Mouse (Mus musculus): ENCODE results near the gene Kcnk10. TPM values are rescaled to one million over a fixed set of nuclear protein-coding genes. Genes with fewer than 3 reads are reported as not detected.
A peak's percentile ranks its signal among the peaks of the same experiment; 100 is the strongest.

The Kcnk10 gene
- polyA plus RNA-seq, 1 experiment from 2014 or later = 0.49 TPM

GRCm38 (mm10) chr12:98443754-98444153, 134.4 kb downstream of the Kcnk10 start:
- H3K4me1 ChIP-seq (replicated peaks; ENCODE audit: insufficient read depth, low read length) = no peaks in the 10 kb centered on the region
- no peaks in the 10 kb centered on the region for H3K27me3 ChIP-seq (ENCODE audit: insufficient read depth, low read length)
- no peaks in the 10 kb centered on the region for H3K36me3 ChIP-seq (ENCODE audit: insufficient read depth, low read length)
- no peak overlapping the region for H3K9ac ChIP-seq (ENCODE audit: low read depth, low read length)
- 80% methylated on average over 3 of the region's 3 CpGs for WGBS
- no peak for ATAC-seq (replicated peaks; ENCODE audit: low FRiP score, low read depth)
- TF ChIP-seq CTCF (IDR thresholded peaks at IDR 0.05; ENCODE audit: low read depth) = no peak
- no peak overlapping the region for H3K27ac ChIP-seq
- no peaks in the 10 kb centered on the region for H3K9me3 ChIP-seq (replicated peaks; ENCODE audit: low read length)
- no peak for DNase-seq (ENCODE audit: low spot score)
- H3K4me3 ChIP-seq (replicated peaks; ENCODE audit: low read depth, low read length) = no peak overlapping the region
- H3K4me2 ChIP-seq (ENCODE audit: low read length) = no peak overlapping the region

GRCm38 (mm10) chr12:98438080-98438479, 140.0 kb downstream of the Kcnk10 start:
- DNase-seq (ENCODE audit: low spot score) = no peak
- Histone ChIP-seq H3K4me3 (replicated peaks; ENCODE audit: low read depth, low read length) (no peak overlapping the region), H3K9me3 (replicated peaks; ENCODE audit: low read length) (no peaks in the 10 kb centered on the region), H3K4me1 (replicated peaks; ENCODE audit: insufficient read depth, low read length) (no peaks in the 10 kb centered on the region), H3K27me3 (ENCODE audit: insufficient read depth, low read length) (no peaks in the 10 kb centered on the region), H3K27ac (no peak overlapping the region), H3K9ac (ENCODE audit: low read depth, low read length) (no peak overlapping the region), H3K36me3 (ENCODE audit: insufficient read depth, low read length) (no peaks in the 10 kb centered on the region), H3K4me2 (ENCODE audit: low read length) (no peak overlapping the region)
- WGBS = 17% methylated on average over 2 of the region's 2 CpGs
- no peak for ATAC-seq (replicated peaks; ENCODE audit: low FRiP score, low read depth)
- no peak for TF ChIP-seq CTCF (IDR thresholded peaks at IDR 0.05; ENCODE audit: low read depth)

DNA sequence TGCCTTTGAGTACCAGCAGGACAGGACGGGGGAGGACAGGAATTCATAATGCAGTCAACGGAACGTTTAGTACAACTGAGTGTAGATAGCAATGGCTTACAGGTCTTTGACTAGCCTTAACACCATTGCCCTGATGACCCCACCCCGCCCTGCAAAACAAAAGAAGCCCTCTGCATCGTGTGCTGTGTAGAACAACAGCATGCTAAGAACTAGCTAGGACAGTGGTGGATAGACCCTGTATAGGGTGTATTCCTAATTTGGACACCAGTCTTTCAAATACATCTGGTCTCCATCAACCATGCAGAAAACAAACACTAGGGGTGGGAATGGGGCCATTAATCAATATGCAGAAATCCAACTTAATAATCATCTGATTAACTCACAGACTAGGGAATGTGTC, 147.4 kb downstream of the Kcnk10 start:
- no peak overlapping the region for H3K4me3 ChIP-seq (replicated peaks; ENCODE audit: low read depth, low read length)
- no peaks in the 10 kb centered on the region for H3K27me3 ChIP-seq (ENCODE audit: insufficient read depth, low read length)
- no peak overlapping the region for H3K4me2 ChIP-seq (ENCODE audit: low read length)
- no peak overlapping the region for H3K9ac ChIP-seq (ENCODE audit: low read depth, low read length)
- no peaks in the 10 kb centered on the region for H3K9me3 ChIP-seq (replicated peaks; ENCODE audit: low read length)
- no peak overlapping the region for H3K27ac ChIP-seq
- H3K4me1 ChIP-seq (replicated peaks; ENCODE audit: insufficient read depth, low read length) = no peaks in the 10 kb centered on the region
- no peak for TF ChIP-seq CTCF (IDR thresholded peaks at IDR 0.05; ENCODE audit: low read depth)
- no peak for ATAC-seq (replicated peaks; ENCODE audit: low FRiP score, low read depth)
- H3K36me3 ChIP-seq (ENCODE audit: insufficient read depth, low read length) = no peaks in the 10 kb centered on the region
- no peak for DNase-seq (ENCODE audit: low spot score)
- 78% methylated on average over 5 of the region's 5 CpGs for WGBS

DNA sequence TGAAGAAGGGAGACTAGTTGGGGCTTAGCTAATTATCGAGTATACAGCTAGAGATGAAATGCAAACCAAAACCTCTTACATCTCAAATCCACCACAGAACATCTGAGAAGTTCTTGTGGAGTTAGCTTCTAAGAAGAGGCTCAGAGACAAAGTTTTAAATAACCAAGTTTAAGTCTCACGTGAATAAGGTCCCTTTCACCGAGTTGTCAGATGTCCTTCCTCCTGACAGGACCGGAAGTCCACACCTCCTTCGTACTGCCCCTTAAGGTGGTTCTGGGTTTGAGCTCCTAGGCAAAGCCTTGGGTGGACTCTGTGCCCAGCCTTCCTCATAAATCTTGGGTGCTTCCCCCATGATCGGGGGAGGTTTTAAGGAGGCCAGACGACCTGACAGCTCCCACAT, 156.8 kb downstream of the Kcnk10 start:
- no peak overlapping the region for H3K4me3 ChIP-seq (replicated peaks; ENCODE audit: low read depth, low read length)
- no peak overlapping the region for H3K27ac ChIP-seq
- no peaks in the 10 kb centered on the region for H3K4me1 ChIP-seq (replicated peaks; ENCODE audit: insufficient read depth, low read length)
- TF ChIP-seq CTCF (IDR thresholded peaks at IDR 0.05; ENCODE audit: low read depth) = no peak
- no peak overlapping the region for H3K4me2 ChIP-seq (ENCODE audit: low read length)
- ATAC-seq (replicated peaks; ENCODE audit: low FRiP score, low read depth) (no peak), DNase-seq (ENCODE audit: low spot score) (peak; percentile 7)
- 51% methylated on average over 7 of the region's 7 CpGs for WGBS
- no peaks in the 10 kb centered on the region for H3K36me3 ChIP-seq (ENCODE audit: insufficient read depth, low read length)
- no peaks in the 10 kb centered on the region for H3K9me3 ChIP-seq (replicated peaks; ENCODE audit: low read length)
- H3K27me3 ChIP-seq (ENCODE audit: insufficient read depth, low read length) = no peaks in the 10 kb centered on the region
- H3K9ac ChIP-seq (ENCODE audit: low read depth, low read length) = no peak overlapping the region

GRCm38 (mm10) chr12:98419849-98420248, 158.3 kb downstream of the Kcnk10 start:
- Histone ChIP-seq H3K9me3 (replicated peaks; ENCODE audit: low read length) (no peaks in the 10 kb centered on the region), H3K4me3 (replicated peaks; ENCODE audit: low read depth, low read length) (no peak overlapping the region), H3K9ac (ENCODE audit: low read depth, low read length) (no peak overlapping the region), H3K27ac (no peak overlapping the region), H3K4me2 (ENCODE audit: low read length) (no peak overlapping the region), H3K36me3 (ENCODE audit: insufficient read depth, low read length) (no peaks in the 10 kb centered on the region), H3K27me3 (ENCODE audit: insufficient read depth, low read length) (no peaks in the 10 kb centered on the region), H3K4me1 (replicated peaks; ENCODE audit: insufficient read depth, low read length) (no peaks in the 10 kb centered on the region)
- no peak for TF ChIP-seq CTCF (IDR thresholded peaks at IDR 0.05; ENCODE audit: low read depth)
- ATAC-seq (replicated peaks; ENCODE audit: low FRiP score, low read depth) (no peak), DNase-seq (ENCODE audit: low spot score) (no peak)
- 64% methylated on average over 6 of the region's 6 CpGs for WGBS

- WGBS = 47% methylated on average over 2 of the region's 2 CpGs
- ATAC-seq (replicated peaks; ENCODE audit: low FRiP score, low read depth) (no peak), DNase-seq (ENCODE audit: low spot score) (peak; percentile 31)
- Histone ChIP-seq H3K4me2 (ENCODE audit: low read length) (no peak overlapping the region), H3K36me3 (ENCODE audit: insufficient read depth, low read length) (no peaks in the 10 kb centered on the region), H3K27ac (no peak overlapping the region), H3K4me1 (replicated peaks; ENCODE audit: insufficient read depth, low read length) (no peaks in the 10 kb centered on the region), H3K4me3 (replicated peaks; ENCODE audit: low read depth, low read length) (no peak overlapping the region), H3K27me3 (ENCODE audit: insufficient read depth, low read length) (no peaks in the 10 kb centered on the region), H3K9ac (ENCODE audit: low read depth, low read length) (no peak overlapping the region), H3K9me3 (replicated peaks; ENCODE audit: low read length) (no peaks in the 10 kb centered on the region)
- peak; percentile 38; the same call in 1 of the 2 replicates for TF ChIP-seq CTCF (IDR thresholded peaks at IDR 0.05; ENCODE audit: low read depth)
Observed at GRCm38 (mm10) chr12:98409580-98409979, 168.5 kb downstream of the Kcnk10 start.

DNA sequence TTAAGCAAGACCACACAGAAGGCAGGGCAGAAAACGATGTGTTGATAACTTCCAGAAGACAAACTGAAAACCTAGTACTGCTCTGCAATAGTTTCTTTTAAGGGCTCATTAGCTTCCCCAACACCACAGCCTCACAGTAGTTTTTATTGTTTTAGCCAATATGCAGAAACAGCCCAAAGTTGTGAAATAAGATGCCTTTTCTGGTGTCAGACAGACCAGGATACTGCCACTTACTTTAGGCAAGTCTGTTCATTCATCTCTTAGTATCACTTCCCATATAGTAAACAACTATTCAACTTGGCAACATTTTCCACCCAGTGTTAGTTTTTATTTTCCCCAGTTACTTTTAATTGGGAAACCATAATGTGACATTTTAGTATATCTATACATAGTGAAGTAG, 171.5 kb downstream of the Kcnk10 start:
- no peaks in the 10 kb centered on the region for H3K27me3 ChIP-seq (ENCODE audit: insufficient read depth, low read length)
- DNase-seq (ENCODE audit: low spot score) (peak; percentile 14), ATAC-seq (replicated peaks; ENCODE audit: low FRiP score, low read depth) (no peak)
- no peak for TF ChIP-seq CTCF (IDR thresholded peaks at IDR 0.05; ENCODE audit: low read depth)
- no peak overlapping the region for H3K9ac ChIP-seq (ENCODE audit: low read depth, low read length)
- H3K27ac ChIP-seq = no peak overlapping the region
- H3K4me1 ChIP-seq (replicated peaks; ENCODE audit: insufficient read depth, low read length) = no peaks in the 10 kb centered on the region
- no peaks in the 10 kb centered on the region for H3K9me3 ChIP-seq (replicated peaks; ENCODE audit: low read length)
- no peak overlapping the region for H3K4me3 ChIP-seq (replicated peaks; ENCODE audit: low read depth, low read length)
- no peaks in the 10 kb centered on the region for H3K36me3 ChIP-seq (ENCODE audit: insufficient read depth, low read length)
- 10% methylated on average over 1 of the region's 1 CpGs for WGBS
- H3K4me2 ChIP-seq (ENCODE audit: low read length) = no peak overlapping the region
